ENCODE assay signal across 9 mouse cellular contexts in genomic region chr2:170060066-170060465, GRCm38 (mm10).
DNase-seq lines count a peak whose midpoint lies in the region; ATAC-seq and TF ChIP-seq lines count a peak whose summit lies in the region.
"Had no signal": no experiment of that assay in that cellular context is flagged by ENCODE, and none has a peak within 500 bp of the region (broad histone marks: within the 10 kb centered on the region; RNA-seq: fewer than 3 reads in every experiment).

No protein-coding gene starts in this region.

- H3K9ac ChIP-seq in hindbrain, embryonic 14.5 days = no peak overlapping the region
- H3K9ac ChIP-seq in liver, embryonic 11.5 days (ENCODE audit: low read depth, low read length) = no peak overlapping the region
- H3K9ac ChIP-seq in forebrain, embryonic 16.5 days (replicated peaks; ENCODE audit: low read depth, low read length) = no peak overlapping the region
- H3K9ac ChIP-seq: limb, embryonic 15.5 days had no signal

- H3K9me3 ChIP-seq in hindbrain, embryonic 10.5 days = no peaks in the 10 kb centered on the region
- no peaks in the 10 kb centered on the region for H3K9me3 ChIP-seq in hindbrain, embryonic 14.5 days (ENCODE audit: control insufficient read depth, low read length)
- no peaks in the 10 kb centered on the region for H3K9me3 ChIP-seq in liver, embryonic 11.5 days (ENCODE audit: control insufficient read depth, low read length)
- H3K9me3 ChIP-seq in forebrain, embryonic 16.5 days (ENCODE audit: control insufficient read depth, low read length) = no peaks in the 10 kb centered on the region
- H3K9me3 ChIP-seq: limb, embryonic 15.5 days had no signal

- no peak overlapping the region for H3K27ac ChIP-seq in hindbrain, embryonic 10.5 days
- no peak overlapping the region for H3K27ac ChIP-seq in hindbrain, embryonic 14.5 days
- no peak overlapping the region for H3K27ac ChIP-seq in liver, embryonic 11.5 days (ENCODE audit: low read depth, low read length)
- H3K27ac ChIP-seq in forebrain, embryonic 16.5 days (ENCODE audit: low read length) = no peak overlapping the region
- H3K27ac ChIP-seq: limb, embryonic 15.5 days had no signal

- CTCF ChIA-PET in Patski (lab: Charles Lee) = no interaction called here

- 64% methylated on average over 4 of the region's 4 CpGs for WGBS in hindbrain, embryonic 10.5 days
- 70% methylated on average over 4 of the region's 4 CpGs for WGBS in hindbrain, embryonic 14.5 days
- 59% methylated on average over 4 of the region's 4 CpGs for whole genome bisulfite sequencing in liver, embryonic 11.5 days
- WGBS in forebrain, embryonic 16.5 days = 69% methylated on average over 4 of the region's 4 CpGs

- POLR2A ChIA-PET in Patski (lab: Charles Lee) = interaction anchor here (0.6 kb wide), 1 partner anchor 249 kb away, joined by 3 read pairs; no protein-coding TSS in a partner anchor

- no peaks in the 10 kb centered on the region for H3K4me1 ChIP-seq in hindbrain, embryonic 10.5 days (replicated peaks)
- H3K4me1 ChIP-seq in hindbrain, embryonic 14.5 days (replicated peaks; ENCODE audit: control insufficient read depth, insufficient read depth, low read length) = no peaks in the 10 kb centered on the region
- no peaks in the 10 kb centered on the region for H3K4me1 ChIP-seq in liver, embryonic 11.5 days (replicated peaks; ENCODE audit: control insufficient read depth, insufficient read depth, low read length)
- no peaks in the 10 kb centered on the region for H3K4me1 ChIP-seq in forebrain, embryonic 16.5 days (replicated peaks; ENCODE audit: control insufficient read depth, insufficient read depth, low read length)
- H3K4me1 ChIP-seq: limb, embryonic 15.5 days had no signal

- H3K27me3 ChIP-seq in hindbrain, embryonic 10.5 days (ENCODE audit: insufficient read depth, poor library complexity, severe bottlenecking) = no peaks in the 10 kb centered on the region
- no peaks in the 10 kb centered on the region for H3K27me3 ChIP-seq in hindbrain, embryonic 14.5 days (ENCODE audit: control insufficient read depth, insufficient read depth, low read length)
- H3K27me3 ChIP-seq in Patski = no peaks in the 10 kb centered on the region
- H3K27me3 ChIP-seq in liver, embryonic 11.5 days (replicated peaks; ENCODE audit: control insufficient read depth, insufficient read depth, low read length) = no peaks in the 10 kb centered on the region
- no peaks in the 10 kb centered on the region for H3K27me3 ChIP-seq in forebrain, embryonic 16.5 days (replicated peaks; ENCODE audit: control insufficient read depth, insufficient read depth, low read length)
- H3K27me3 ChIP-seq: limb, embryonic 15.5 days had no signal

- no peak for ATAC-seq in hindbrain, embryonic 14.5 days (ENCODE audit: low FRiP score)
- no peak for ATAC-seq in Patski
- ATAC-seq in liver, embryonic 11.5 days (replicated peaks; ENCODE audit: low FRiP score) = no peak
- ATAC-seq in forebrain, embryonic 16.5 days = no peak

- no peak overlapping the region for H3K4me2 ChIP-seq in hindbrain, embryonic 14.5 days (replicated peaks)
- H3K4me2 ChIP-seq in liver, embryonic 11.5 days = no peak overlapping the region
- H3K4me2 ChIP-seq in forebrain, embryonic 16.5 days (ENCODE audit: low read length) = no peak overlapping the region
- H3K4me2 ChIP-seq: limb, embryonic 15.5 days had no signal

- in situ Hi-C loops in Patski (cut with MboI; ENCODE audit: low pct_unique_long_range_greater_than_20kb) = no loop called here

- TF ChIP-seq CTCF in Patski (IDR thresholded peaks at IDR 0.05) = peak; percentile 69

- no peaks in the 10 kb centered on the region for H3K36me3 ChIP-seq in hindbrain, embryonic 10.5 days
- H3K36me3 ChIP-seq in hindbrain, embryonic 14.5 days (replicated peaks; ENCODE audit: control insufficient read depth, insufficient read depth) = no peaks in the 10 kb centered on the region
- no peaks in the 10 kb centered on the region for H3K36me3 ChIP-seq in liver, embryonic 11.5 days (ENCODE audit: control insufficient read depth, insufficient read depth, low read length)
- no peaks in the 10 kb centered on the region for H3K36me3 ChIP-seq in forebrain, embryonic 16.5 days (ENCODE audit: control insufficient read depth, insufficient read depth)
- H3K36me3 ChIP-seq: limb, embryonic 15.5 days had no signal

- no peak overlapping the region for H3K4me3 ChIP-seq in hindbrain, embryonic 10.5 days
- no peak overlapping the region for H3K4me3 ChIP-seq in hindbrain, embryonic 14.5 days (replicated peaks; ENCODE audit: low read length)
- H3K4me3 ChIP-seq in liver, embryonic 11.5 days (ENCODE audit: low read depth, low read length) = no peak overlapping the region
- H3K4me3 ChIP-seq in forebrain, embryonic 16.5 days (replicated peaks; ENCODE audit: low read length) = no peak overlapping the region
- H3K4me3 ChIP-seq: limb, embryonic 15.5 days had no signal

- DNase-seq in hindbrain, embryonic 10.5 days (ENCODE audit: low spot score) = peak; percentile 42
- DNase-seq in hindbrain, embryonic 14.5 days (ENCODE audit: low spot score) = no peak
- peak; percentile 29 to 35 for DNase-seq in CD8-positive naive resting alpha-beta T cell, adult 2 months (ENCODE audit: low read depth in 2 of 2, low spot score in 2 of 2)
- DNase-seq in Patski (ENCODE audit: low read depth, low spot score) = no peak
- DNase-seq in liver, embryonic 11.5 days (ENCODE audit: low spot score) = peak; percentile 46
- peak; percentile 73 for DNase-seq in thymus, postnatal 14 days
- DNase-seq in heart, adult 9 months (ENCODE audit: low spot score in 2 of 2) = no peak

Comparison
In these comparisons a context has a peak if more than half of its experiments do, and no peak if none do; other contexts are left out.
1. DNase-seq: peak in hindbrain, embryonic 10.5 days (single experiment), CD8-positive naive resting alpha-beta T cell, adult 2 months (2 of 2), liver, embryonic 11.5 days (single experiment) and thymus, postnatal 14 days (single experiment); none in hindbrain, embryonic 14.5 days (single experiment), Patski (single experiment) and heart, adult 9 months (0 of 2).